Mouse (Mus musculus) heart, embryonic 15.5 days (tissue): ENCODE data around the gene Apoc3. TPM values are rescaled to one million over a fixed set of nuclear protein-coding genes. Genes with fewer than 3 reads are reported as not detected.

Source experiments
- ATAC-seq: fragments of 200-750 bp; cut with Nextera tagmentation; replicated peaks from 2 replicates; pipeline ENCODE4 v1.8.0; 2017; ENCODE audit warnings: low read depth, moderate TSS enrichment; ENCODE audit not compliant: insufficient number of reproducible peaks, insufficient read depth, low FRiP score
- H3K27ac ChIP-seq: fragments of 300-500 bp; sonication (generic); 2 replicates; pipeline ENCODE4 v1.5.1; 2015; ENCODE audit warnings: mild to moderate bottlenecking, inconsistent platforms
- H3K27me3 ChIP-seq: fragments of 300-500 bp; sonication (generic); 2 replicates; pipeline ENCODE4 v1.6.1; 2015; ENCODE audit warnings: inconsistent platforms
- H3K36me3 ChIP-seq: fragments of 300-500 bp; sonication (generic); 2 replicates; pipeline ENCODE4 v1.6.1; 2015; ENCODE audit warnings: mild to moderate bottlenecking, inconsistent platforms
- H3K4me1 ChIP-seq: fragments of 300-500 bp; sonication (generic); replicated peaks from 2 replicates; pipeline ENCODE4 v1.6.1; 2015; ENCODE audit warnings: inconsistent platforms
- H3K4me2 ChIP-seq: fragments of 300-500 bp; sonication (generic); 2 replicates; pipeline ENCODE4 v1.6.1; 2015; ENCODE audit warnings: inconsistent platforms, mild to moderate bottlenecking, moderate library complexity
- H3K4me3 ChIP-seq: fragments of 300-500 bp; sonication (generic); 2 replicates; pipeline ENCODE4 v1.5.1; 2015; ENCODE audit warnings: mild to moderate bottlenecking, inconsistent platforms
- H3K9ac ChIP-seq: fragments of 300-500 bp; sonication (generic); 2 replicates; pipeline ENCODE4 v1.6.1; 2015; ENCODE audit warnings: mild to moderate bottlenecking, inconsistent platforms
- H3K9me3 ChIP-seq: fragments of 300-500 bp; sonication (generic); replicated peaks from 2 replicates; pipeline ENCODE4 v1.6.1; 2016; ENCODE audit warnings: inconsistent platforms
- WGBS: fragments of 180-500 bp; shearing (Covaris S2); methylation state at CpG from one replicate; pipeline ENCODE4 v1.1.7; 2015; ENCODE audit warnings: mixed read lengths; 5-methylcytosine and 5-hydroxymethylcytosine counted together
- polyA plus RNA-seq: library from polyadenylated mRNA; unstranded; fragments of >200 nt; fragmentation: Nextera tagmentation; extraction: Ambion mirVana; gene quantifications from 2 replicates; pipeline ENCODE4 v1.2.1, GENCODE M21; 2015

Apoc3 gene
- polyA plus RNA-seq, 1 experiment from 2014 or later = not detected

DNA sequence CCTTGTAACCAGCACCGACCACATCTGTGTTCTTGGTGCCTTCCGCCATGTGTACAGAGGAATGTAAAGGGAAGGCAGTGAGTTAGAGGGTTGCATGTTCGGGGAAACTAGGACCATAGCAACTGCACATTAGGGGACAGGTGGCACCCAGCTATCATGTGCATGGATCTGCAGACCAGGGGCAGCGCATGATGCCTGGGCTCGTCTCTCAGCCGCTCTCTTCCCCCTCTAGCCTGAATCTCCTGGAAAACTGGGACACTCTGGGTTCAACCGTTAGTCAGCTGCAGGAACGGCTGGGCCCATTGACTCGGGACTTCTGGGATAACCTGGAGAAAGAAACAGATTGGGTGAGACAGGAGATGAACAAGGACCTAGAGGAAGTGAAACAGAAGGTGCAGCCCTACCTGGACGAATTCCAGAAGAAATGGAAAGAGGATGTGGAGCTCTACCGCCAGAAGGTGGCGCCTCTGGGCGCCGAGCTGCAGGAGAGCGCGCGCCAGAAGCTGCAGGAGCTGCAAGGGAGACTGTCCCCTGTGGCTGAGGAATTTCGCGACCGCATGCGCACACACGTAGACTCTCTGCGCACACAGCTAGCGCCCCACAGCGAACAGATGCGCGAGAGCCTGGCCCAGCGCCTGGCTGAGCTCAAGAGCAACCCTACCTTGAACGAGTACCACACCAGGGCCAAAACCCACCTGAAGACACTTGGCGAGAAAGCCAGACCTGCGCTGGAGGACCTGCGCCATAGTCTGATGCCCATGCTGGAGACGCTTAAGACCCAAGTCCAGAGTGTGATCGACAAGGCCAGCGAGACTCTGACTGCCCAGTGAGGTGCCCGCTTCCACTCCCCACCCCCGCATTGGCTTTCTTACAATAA, 5.6 kb downstream of the Apoc3 start:
- H3K9ac ChIP-seq = peak overlapping the region; percentile 51
- no peaks in the 10 kb centered on the region for H3K9me3 ChIP-seq
- H3K4me3 ChIP-seq = peak overlapping the region; percentile 52
- no peak overlapping the region for H3K27ac ChIP-seq
- H3K4me1 ChIP-seq = peaks cover 13% of the 10 kb centered on the region
- peaks cover 21% of the 10 kb centered on the region for H3K27me3 ChIP-seq
- 14% methylated on average over 37 of the region's 37 CpGs for WGBS
- ATAC-seq = peak; percentile 82
- no peaks in the 10 kb centered on the region for H3K36me3 ChIP-seq
- peak overlapping the region; percentile 89 for H3K4me2 ChIP-seq

DNA sequence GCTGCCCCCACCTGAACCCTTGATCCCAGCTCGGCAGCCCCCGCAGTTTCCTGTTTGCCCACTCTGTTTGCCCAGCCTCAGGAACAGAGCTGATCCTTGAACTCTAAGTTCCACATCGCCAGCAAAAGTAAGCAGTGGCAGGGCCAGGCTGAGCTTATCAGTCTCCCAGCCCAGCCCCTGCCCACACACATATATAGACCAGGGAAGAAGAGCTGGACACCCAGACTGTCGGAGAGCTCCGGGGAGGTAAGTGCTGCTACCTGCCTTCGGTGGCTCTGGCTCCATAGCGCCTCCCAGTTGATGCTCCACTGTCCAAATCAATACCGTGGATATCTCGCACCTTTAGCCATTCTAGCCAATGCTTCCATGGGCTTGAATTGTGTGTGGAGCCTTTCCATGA, 6.9 kb downstream of the Apoc3 start, which contains the start of gene Apoa1:
Gene Apoa1, plus strand, starts transcription at position 90 of the 400 bp plus-strand sequence.
- H3K36me3 ChIP-seq = no peaks in the 10 kb centered on the region; the same call in 1 of the 2 replicates
- peaks cover 13% of the 10 kb centered on the region for H3K4me1 ChIP-seq
- ATAC-seq = no peak
- H3K9ac ChIP-seq = no peak within 1 kb of the TSS
- no peak within 1 kb of the TSS for H3K4me3 ChIP-seq
- 55% methylated on average over 9 of the region's 9 CpGs for WGBS
- H3K4me2 ChIP-seq = no peak within 1 kb of the TSS
- no peak within 1 kb of the TSS for H3K27ac ChIP-seq
- H3K9me3 ChIP-seq = no peaks in the 10 kb centered on the region
- H3K27me3 ChIP-seq = peaks cover 21% of the 10 kb centered on the region

DNA sequence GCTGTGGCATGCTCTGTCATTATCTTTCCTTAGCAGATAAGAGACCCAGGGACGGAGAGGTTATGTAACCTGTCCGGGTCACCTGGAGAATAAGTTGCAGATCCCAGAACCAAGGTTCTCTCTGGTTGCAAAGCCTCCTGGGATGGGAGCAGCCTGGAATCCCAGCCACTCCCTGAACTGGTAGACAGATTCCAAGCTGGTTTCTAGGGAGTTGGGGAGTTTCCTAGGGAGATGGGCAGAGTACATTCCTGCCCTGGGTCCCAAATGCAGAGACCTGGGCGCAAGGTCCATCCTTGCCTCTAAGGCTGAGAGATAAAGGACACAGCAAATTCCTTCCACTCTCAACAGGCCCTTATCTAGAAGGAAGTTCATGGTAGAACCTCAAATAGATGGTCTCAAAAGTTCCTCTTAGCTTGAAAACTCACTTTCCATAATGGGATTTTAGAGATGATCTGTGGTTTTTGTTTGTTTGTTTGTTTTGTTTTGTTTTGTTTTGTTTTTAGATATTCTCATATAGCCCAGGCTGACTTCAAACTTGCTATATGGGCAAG, 8.3 kb downstream of the Apoc3 start:
- WGBS = 53% methylated on average over 3 of the region's 3 CpGs
- no peak for ATAC-seq
- peaks cover 18% of the 10 kb centered on the region for H3K27me3 ChIP-seq

DNA sequence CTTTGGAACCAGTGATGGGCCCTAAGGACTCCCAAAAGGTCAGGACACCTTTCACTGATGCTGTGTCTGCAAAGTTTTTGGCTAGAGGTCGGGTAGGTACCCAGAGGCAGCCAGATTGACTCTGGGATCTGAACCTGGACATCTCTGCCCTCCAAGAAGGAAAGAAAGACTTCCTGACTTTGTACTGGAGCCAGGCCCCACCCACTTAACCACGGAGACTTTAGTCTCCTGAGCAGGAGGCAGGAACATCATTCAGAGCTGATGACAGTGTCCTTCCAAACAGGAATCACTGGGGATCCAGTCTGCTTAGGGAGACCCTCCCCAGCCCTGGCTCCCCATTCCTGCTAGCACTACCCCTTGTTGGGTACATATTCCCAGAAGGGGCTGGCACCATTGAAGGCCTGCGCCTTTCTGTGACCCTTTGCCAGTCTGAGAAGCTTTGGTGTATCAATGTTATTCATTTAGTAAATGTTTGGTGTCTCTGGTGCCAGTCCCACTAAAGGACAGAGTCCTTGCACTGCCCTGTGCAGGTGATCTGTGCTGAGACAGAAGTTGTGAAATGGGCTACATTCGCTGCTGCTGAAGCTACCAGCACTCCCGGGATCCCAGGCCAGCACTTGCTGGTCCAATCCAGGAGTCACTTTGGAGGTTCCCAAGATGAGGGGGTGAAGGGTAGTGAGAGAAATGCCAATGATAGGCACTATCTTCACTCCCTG, 10.3 kb downstream of the Apoc3 start:
- no peak overlapping the region for H3K4me2 ChIP-seq
- peaks cover 28% of the 10 kb centered on the region for H3K36me3 ChIP-seq
- H3K4me3 ChIP-seq = no peak overlapping the region
- H3K9me3 ChIP-seq = no peaks in the 10 kb centered on the region
- H3K9ac ChIP-seq = no peak overlapping the region
- ATAC-seq = no peak
- H3K4me1 ChIP-seq = peaks cover 6% of the 10 kb centered on the region
- H3K27ac ChIP-seq = no peak overlapping the region
- H3K27me3 ChIP-seq = peaks cover 12% of the 10 kb centered on the region
- 57% methylated on average over 5 of the region's 5 CpGs for WGBS

More for the DNA sequence above, 8.3 kb downstream of the Apoc3 start:
- Histone ChIP-seq H3K36me3 (peaks cover 9% of the 10 kb centered on the region), H3K4me3 (no peak overlapping the region), H3K4me2 (no peak overlapping the region), H3K9me3 (no peaks in the 10 kb centered on the region), H3K27ac (no peak overlapping the region), H3K9ac (no peak overlapping the region), H3K4me1 (peaks cover 13% of the 10 kb centered on the region)

DNA sequence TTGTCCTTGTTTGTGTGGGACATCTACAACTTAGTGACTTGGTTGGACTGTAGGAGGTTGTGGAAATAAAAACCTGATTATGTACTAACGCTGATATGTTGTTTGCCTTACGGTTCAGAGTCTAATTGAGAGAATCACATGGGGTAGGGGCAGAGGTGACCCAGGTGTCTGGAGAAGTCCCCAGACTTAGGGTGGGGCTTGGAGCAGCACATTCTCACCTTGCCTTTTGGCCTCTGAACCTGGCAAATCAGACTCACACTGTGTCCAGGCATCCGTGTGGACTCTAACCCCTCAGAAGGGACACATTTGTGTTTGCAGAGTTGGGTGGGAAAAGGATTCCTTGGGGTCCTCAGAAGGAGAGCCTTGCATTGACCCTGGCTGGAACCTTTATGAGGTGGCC, 11.3 kb downstream of the Apoc3 start:
- Histone ChIP-seq H3K27me3 (peaks cover 8% of the 10 kb centered on the region), H3K4me2 (no peak overlapping the region), H3K4me1 (no peaks in the 10 kb centered on the region), H3K9me3 (no peaks in the 10 kb centered on the region), H3K27ac (no peak overlapping the region), H3K36me3 (peaks cover 36% of the 10 kb centered on the region), H3K4me3 (no peak overlapping the region), H3K9ac (no peak overlapping the region)
- 88% methylated on average over 3 of the region's 3 CpGs for WGBS
- no peak for ATAC-seq

DNA sequence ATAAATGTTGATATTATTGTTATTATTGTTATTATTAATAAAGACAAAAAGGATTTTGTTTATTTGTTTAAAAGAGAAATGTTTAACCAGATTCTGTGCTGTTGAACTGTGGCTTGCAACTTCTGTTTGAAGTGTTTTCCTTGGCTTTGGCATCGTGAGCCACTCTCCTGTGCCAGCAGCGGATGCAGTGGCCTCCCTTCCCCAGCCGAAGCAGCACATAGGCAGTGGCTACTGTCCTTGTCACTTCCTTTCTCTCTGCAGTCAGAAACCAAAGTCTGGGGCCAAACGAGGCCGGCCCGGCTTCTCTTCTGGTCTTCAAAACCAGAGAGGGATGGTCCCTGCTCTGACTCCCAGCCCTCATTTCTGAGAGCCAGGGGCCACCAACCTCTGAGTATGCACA, 12.3 kb downstream of the Apoc3 start:
- H3K9ac ChIP-seq = no peak overlapping the region
- peaks cover under 1% of the 10 kb centered on the region; the same call in 1 of the 2 replicates for H3K27me3 ChIP-seq
- ATAC-seq = no peak
- peaks cover 36% of the 10 kb centered on the region for H3K36me3 ChIP-seq
- H3K27ac ChIP-seq = no peak overlapping the region
- no peaks in the 10 kb centered on the region for H3K4me1 ChIP-seq
- H3K4me3 ChIP-seq = no peak overlapping the region
- no peak overlapping the region for H3K4me2 ChIP-seq
- 77% methylated on average over 6 of the region's 6 CpGs for WGBS
- H3K9me3 ChIP-seq = no peaks in the 10 kb centered on the region

DNA sequence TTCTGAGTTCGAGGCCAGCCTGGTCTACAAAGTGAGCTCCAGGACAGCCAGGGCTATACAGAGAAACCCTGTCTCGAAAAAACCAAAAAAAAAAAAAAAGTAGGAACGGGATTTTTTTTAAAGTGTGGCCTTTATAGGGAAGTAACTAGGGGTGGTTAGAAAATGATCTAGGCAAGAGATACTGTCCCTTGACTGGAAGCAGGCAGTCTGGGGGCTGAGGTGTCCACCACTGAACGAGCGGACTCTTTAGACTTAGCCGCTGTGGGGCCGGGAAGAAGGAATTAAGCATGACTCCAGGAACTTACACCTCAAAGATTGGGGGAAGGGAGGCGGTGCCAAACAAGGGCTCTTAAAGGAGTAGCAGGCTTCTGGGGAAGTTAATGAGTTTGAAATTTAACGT, 17.3 kb downstream of the Apoc3 start:
- Histone ChIP-seq H3K27me3 (no peaks in the 10 kb centered on the region), H3K9me3 (no peaks in the 10 kb centered on the region), H3K36me3 (peaks cover 36% of the 10 kb centered on the region), H3K27ac (no peak overlapping the region), H3K4me1 (peaks cover 15% of the 10 kb centered on the region), H3K4me3 (no peak overlapping the region), H3K4me2 (no peak overlapping the region), H3K9ac (no peak overlapping the region)
- WGBS = 75% methylated on average over 9 of the region's 9 CpGs
- ATAC-seq = no peak

DNA sequence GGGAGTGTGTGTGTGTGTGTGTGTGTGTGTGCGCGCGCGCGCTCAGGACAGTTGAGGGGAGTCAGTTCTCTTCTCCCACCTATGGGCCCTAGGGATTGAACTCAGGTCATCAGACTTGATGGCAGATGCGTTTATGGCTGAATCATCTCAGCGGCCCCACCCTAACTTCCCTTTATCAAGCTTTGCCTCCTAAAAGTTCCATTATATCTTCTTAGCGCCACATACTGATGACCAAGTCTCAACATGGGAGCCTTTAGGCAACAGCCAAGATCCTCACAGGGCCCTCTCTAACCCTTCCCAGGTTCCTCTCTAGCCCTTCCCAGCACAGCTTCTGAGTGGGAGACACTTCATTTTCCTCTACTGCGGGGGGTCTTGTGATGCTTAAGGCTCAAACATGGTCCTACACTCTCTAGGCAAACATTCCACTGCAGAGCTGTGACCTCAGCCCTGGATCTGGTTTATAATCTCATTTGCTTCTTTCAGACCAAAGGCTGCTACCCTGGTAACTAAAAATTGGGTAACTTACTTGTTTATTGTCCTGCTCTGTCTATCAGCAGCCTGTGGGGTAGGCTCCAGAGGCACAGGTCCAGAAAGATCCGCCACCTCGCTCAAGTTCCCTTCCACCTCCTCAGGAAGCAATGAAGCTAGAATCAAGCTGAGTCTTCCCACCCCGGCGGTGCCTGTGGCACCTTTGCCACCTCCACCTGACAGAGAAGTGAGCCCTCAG, 18.5 kb downstream of the Apoc3 start:
- Histone ChIP-seq H3K4me1 (peaks cover 15% of the 10 kb centered on the region), H3K9me3 (no peaks in the 10 kb centered on the region), H3K4me3 (no peak overlapping the region), H3K9ac (no peak overlapping the region), H3K27ac (no peak overlapping the region), H3K36me3 (peaks cover 28% of the 10 kb centered on the region), H3K27me3 (no peaks in the 10 kb centered on the region), H3K4me2 (no peak overlapping the region)
- 87% methylated on average over 13 of the region's 13 CpGs for WGBS
- no peak for ATAC-seq

DNA sequence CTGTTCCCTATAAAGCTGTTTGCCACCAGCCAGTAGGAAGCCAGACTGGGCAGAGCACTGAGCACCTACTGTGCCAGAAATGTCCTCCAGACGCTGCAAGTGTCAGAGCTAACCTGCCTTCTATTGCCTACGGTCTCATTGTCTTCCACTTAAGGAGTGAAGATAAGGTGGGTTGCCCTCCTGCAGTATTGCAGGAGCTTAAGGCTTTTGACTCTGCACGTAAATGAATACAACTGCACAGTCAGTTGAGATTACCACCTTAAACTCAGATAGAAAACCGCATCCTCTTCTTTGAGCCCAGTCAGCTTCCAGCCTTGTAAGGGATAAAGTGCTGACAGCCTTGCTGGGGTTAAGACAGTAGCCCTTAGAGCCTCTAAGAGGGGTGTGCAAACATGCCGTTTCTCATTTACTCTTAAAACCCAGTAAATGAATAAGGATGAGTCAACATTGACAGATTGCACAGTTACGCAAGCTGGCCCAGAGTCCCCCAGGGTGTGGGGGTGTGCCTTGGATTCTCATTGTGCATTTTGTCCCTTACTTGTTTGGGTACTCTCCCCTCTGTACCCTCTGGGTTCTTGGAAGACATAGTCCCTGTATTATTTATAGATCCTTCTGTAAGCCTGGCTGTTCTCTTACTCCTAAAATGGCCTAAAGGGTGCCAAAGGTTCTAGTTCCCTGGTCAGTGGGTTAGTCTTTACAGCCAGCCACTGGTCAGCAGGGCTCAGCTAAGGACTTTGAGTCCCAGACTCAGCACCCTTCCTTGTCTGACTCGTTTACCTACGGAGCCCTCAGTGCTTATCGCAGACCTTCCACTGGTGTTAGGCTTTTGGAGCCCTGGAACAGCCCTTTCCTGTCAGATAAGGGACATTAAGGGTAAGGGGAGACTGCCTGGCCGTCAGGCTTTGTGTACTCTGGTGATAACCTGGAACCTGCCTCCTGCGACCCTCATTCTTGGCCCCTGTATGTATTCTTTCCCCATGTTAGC, 19.8 kb downstream of the Apoc3 start:
- Histone ChIP-seq H3K9me3 (no peaks in the 10 kb centered on the region), H3K9ac (no peak overlapping the region), H3K27ac (no peak overlapping the region), H3K4me1 (peaks cover 15% of the 10 kb centered on the region), H3K36me3 (peaks cover 29% of the 10 kb centered on the region), H3K4me3 (no peak overlapping the region), H3K4me2 (no peak overlapping the region), H3K27me3 (no peaks in the 10 kb centered on the region)
- no peak for ATAC-seq
- 33% methylated on average over 11 of the region's 11 CpGs for WGBS

DNA sequence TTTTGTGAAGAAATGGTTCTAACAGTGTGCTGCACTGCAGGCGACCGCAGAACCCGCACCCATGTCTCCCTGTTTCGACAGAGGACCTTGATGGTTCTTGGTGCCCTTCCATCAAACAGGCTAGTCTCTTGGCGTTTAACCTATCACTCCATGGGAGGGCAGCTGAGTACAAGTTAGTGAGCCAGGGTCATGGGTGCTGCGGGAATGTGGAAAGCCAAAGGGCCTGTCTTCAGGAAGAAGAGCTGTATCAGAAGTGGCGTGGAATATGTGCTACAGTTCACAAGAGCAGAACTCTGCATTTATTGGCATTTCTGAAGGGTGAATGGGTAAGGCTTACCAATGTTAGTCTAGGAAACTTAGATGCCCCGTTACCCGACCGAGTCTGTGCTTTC, 20.5 kb downstream of the Apoc3 start:
- Histone ChIP-seq H3K36me3 (peaks cover 29% of the 10 kb centered on the region), H3K9me3 (no peaks in the 10 kb centered on the region), H3K27ac (no peak overlapping the region), H3K4me2 (no peak overlapping the region), H3K9ac (no peak overlapping the region), H3K27me3 (no peaks in the 10 kb centered on the region), H3K4me3 (no peak overlapping the region), H3K4me1 (peaks cover 15% of the 10 kb centered on the region)
- no peak for ATAC-seq
- 83% methylated on average over 10 of the region's 10 CpGs for WGBS
